Mouse (Mus musculus): Measurements from ENCODE around the gene Slc7a6os.

Slc7a6os gene

DNA sequence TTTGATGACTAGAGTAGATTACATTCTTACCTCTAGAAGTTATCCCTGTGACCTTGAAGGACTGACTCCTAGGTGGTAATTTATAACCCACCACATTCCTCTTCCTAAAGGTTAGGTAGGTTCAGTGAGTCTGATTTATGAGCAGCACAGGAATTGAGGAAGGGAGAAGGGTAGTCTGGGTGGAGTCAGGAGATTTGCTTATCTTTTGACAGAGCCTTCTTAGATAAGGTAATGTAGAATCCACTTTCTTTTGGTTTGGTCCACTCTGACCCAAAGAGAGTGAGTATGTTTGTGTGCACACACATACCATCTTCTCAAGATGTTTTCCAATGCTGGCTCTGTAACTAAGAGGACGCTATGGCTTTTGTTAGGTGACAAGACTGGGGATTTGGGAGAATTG is 33.1 kb downstream of the Slc7a6os start:
- in situ Hi-C loops (cut with MboI), result no loop called here

DNA sequence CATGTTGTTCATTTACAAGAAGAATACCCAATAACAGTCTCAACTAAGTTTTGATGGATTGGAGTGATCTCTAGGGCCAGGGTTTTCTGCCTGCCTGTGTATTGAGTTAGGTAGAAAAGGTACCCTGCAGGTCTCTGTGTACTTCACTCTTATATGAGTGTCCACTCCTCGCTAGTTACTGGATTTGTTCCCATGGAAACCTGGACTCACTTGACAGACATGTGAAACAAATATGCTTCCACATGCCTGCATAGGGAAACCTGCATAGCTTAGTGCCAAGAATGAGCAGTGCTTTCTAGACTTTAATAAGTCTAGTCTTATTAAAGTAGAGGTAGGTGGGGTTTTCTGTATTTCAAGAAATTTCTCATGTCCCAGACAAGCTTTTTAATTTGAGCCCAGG is 33.8 kb downstream of the Slc7a6os start:
- in situ Hi-C loops (cut with MboI), result no loop called here

DNA sequence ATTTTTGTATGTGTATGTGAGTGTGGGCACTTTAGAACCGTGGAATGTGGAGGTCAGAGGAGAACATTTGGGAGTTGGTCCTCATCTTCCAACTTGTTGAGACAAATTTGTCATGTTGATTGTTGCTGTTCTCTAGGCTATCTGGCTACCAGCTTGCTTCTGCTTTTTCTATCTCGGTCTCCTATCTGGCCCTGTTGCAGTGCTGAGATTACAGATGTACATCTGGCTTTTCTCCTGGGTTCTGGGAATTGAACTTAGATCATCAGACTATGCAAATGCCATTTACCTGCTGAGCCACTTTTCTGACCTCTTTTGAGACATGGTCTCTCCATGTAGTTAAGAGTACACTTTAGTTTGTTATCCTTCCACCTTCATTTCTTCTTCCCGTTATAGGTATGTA is 37.2 kb downstream of the Slc7a6os start:
- in situ Hi-C loops (cut with MboI), result no loop called here

DNA sequence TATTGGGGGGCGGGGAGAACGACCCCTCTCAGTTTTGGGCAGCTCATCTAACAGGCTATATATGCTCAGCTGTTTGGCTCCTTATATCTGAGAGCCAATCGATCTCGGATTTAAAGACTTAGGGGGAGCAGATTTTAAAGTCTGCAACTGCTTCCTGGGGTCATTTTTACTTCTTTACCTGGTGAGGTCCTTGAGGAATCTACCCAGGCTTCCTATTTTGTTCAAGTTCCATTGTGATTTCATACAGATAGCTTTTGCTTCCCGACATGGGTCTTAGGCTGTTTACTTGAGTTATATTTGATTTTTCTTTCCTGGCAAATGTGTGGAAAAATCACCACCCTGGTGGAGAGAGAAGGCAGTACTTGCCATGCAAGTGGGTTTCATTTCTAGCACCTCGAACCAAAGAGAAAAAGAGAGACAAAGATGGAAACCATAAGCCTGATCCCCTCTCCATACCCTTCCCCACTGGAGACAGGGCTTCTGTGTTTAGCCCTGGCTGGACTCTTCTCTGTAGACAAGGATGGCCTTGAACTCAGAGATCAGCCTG is 40.7 kb downstream of the Slc7a6os start:
- in situ Hi-C loops (cut with MboI), result no loop called here

DNA sequence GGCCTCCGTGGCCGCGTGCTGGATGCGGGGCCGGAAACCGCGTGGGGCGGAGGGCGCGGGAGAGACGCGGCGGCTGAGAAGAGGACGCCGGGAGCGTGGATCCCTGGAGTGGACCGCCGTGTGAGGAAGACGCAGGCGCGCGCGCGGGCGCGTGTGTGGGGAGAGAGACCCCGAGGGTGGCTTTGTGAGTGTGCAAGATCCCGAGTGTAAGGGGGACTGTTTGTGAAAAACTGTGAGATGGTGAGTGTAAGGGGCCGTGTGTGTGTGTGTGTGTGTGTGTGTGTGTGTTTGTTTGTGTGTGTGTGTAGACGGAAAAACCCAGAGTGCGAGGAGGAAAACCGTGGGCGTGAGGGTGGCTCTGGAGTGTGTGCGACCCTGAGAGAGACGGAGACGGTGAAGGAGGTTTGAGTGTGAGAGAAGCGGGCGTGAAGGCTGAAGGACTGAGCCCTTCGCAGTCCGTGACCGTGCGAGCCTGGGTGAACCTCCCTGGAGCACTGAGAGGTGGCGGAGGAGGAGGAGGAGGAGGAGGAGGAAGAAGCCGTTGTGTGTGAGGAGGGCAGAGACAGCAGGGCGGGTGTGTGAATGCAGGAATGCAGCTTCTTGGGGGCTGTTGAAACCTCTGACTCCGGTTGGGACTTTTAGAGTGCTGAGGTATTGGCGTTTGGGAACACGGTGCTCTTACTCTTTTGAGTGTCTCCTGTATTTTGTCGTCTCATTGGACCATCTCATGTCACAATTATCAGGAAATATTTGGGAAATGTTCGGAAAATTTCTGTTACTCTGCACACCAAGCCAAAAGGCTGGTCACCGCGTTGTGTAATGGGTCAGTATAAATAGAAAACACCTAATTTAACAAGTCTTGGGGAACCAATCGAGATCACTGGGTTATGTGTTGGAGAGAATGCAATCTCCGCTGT is 41.5 kb downstream of the Slc7a6os start:
- in situ Hi-C loops (cut with MboI), result no loop called here

DNA sequence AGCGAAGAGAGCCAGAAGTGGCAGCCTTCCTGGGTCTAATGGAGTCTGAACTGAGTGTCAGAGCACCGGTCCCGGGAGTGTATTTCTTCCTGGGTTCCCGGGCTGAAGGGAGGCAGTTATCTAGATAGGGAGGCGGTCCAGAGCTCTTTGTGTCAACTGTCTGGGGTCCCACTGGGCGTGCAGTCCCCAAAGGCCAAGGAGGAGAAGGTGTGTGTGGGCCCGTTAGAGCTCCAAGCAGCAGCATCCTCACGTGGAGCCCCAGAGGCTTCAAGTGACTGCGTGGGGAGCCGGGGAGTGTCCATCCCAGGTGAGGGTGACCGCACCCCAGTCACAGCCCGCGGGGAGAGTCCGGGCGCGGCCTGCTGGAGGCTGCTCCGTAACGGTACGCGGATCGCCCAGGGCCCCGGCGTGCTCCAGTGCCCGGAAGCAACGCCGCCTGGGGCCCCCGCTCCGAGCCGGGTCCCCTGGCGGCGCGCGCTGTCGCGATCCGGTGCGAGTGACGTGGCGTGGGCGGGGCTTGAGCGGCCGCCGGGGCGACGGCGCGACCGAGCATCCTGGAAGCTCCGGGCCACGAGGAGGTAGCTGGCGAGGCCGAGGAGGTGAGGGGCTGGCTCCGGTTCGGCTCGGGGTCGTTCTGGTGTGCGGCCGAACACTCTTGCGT is 42.2 kb downstream of the Slc7a6os start, which contains the start of gene Slc7a6:
TSS of gene Slc7a6 (plus strand) at position 502 of the 661 bp plus-strand sequence.
- in situ Hi-C loops (cut with MboI), result no loop called here

DNA sequence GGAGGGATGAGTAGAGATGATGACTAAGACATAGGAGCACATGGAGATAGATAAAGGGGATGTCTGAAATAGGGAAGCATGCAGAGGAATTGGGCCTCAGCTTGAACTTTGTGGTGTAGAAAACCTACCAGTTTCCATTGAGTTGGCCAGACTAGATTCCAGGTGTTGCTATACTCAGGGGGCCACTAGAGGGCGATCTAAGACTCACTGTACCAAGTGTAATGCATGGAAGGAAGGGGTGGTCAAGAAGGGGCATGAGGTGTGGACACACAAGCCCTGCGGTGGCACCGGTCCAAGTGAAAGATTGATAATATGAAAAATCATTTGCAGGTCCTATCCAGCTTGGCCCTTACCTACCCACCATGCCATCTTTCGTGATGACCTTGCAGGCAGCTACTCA is 45.3 kb downstream of the Slc7a6os start:
- in situ Hi-C loops (cut with MboI), result no loop called here

DNA sequence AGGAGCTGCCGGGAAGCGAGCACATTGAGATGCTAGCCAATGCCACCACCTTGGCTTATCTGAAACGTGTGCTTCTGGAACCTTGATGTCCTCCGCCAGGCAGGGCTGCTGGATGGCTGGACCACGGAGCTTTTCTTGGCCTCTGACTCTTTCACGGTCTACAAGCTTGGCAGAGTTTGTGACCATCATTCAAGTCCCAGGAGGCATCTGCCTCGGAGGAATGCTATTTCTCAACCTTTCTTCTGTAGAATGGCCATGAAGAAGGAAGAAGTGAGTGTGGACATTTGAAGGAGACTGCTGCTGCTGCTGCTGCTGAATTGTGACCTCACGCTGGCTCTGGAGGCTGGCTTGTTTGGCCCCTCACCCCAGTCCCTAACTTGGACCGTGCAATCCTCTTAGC is 47.5 kb downstream of the Slc7a6os start:
- in situ Hi-C loops (cut with MboI), result no loop called here

DNA sequence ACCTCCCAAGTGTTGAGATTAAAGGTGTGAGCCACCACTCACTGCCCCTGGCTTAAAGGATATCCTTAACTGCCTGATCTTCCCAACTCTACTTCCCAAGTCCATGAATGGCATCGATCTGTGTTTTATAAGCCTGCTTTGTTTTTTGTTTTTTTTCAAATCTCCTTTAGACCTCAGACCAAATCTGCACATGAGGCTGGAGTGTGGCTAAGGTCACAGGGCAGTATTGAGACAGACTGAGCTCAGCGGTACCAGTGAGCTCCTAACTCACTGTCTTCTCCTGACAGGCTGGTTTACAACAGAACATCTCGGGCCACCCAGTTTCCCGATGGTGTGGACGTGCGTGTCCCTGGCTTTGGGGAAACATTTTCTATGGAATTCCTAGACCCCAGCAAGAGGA is 50.9 kb downstream of the Slc7a6os start:
- in situ Hi-C loops (cut with MboI), result no loop called here

DNA sequence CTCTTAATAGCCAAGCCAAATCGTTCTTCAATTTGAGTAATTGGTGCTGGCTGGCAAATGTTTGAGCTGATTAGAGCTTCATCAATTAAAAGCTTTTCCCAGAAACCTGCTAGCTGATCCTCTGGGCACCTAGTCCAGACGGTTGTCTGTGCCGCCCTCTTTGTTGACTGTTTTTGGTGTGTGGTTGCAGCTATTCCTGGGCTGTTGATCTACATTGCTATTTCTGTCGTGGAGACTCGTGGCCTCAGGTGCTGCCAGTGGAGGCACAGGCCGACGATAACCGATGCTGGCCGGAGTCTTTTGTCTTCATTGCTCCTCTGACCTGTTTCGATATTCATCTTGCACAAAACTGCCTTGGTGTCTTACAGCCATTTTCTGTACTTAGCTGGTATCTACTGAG is 52.4 kb downstream of the Slc7a6os start:
- in situ Hi-C loops (cut with MboI), result no loop called here

DNA sequence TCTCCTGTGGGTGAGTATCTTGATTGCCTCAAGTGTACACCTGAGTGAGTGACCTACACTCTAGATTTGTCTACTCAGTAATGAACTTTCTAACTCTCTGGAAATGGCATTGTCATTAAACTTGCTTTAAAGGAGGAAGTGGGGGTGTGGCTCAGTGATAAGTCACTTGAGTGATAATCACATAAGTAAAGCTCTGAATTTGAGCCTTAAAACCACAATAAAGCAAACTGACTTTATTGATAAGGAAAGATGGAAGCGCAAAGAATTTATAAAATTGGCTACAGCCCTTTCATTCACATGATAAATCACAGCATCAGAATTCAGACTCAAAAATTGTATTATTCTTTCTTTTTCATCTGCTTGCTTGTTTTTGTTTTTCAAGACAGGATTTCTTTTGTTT is 53.3 kb downstream of the Slc7a6os start:
- in situ Hi-C loops (cut with MboI), result no loop called here

DNA sequence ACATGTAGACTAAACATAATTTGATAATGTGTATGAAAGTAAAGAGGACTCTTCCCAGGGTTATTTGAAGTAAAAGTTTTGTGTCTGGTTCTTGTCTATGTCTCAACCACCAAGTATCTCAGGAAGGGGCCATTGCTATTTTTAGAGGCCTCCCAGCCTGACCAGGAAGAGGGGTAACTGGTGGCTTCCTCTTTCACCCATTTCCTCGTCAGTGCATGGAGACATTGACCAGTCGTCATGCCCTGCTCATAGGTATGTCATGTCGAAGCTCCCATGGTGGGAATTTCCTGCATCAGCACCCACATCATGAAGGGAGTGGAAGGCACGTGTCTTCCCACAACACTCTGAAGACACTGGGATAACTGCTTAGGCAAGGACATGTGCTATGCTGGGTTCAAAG is 57.9 kb downstream of the Slc7a6os start:
- in situ Hi-C loops (cut with MboI), result no loop called here

DNA sequence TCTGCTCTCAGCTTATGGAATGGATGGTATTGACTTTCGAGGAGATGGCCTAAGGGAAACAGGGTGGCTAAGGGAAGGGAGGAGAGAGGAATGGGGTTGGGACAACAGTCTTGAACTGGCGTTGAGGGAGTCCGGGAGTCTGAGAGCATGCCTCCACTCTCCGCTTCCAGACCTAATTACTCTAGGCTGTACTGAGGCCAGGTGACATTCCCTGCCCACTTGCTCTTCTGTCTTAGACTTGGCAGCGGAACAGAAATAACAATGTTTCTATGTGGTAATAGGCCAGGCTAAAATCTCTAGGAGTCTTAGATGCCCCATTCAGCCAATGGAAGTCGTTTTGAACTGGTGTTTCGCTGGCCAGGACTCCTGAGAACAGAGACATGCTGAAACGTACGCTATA is 59.7 kb downstream of the Slc7a6os start:
- in situ Hi-C loops (cut with MboI), result no loop called here

All from mature B cell (primary cell).